Mouse (Mus musculus) neural tube, embryonic 11.5 days (tissue): ENCODE measurements around the gene Vps45. TPM values are rescaled to one million over a fixed set of nuclear protein-coding genes. Genes with fewer than 3 reads are reported as not detected.

Source experiments
- ATAC-seq: fragments of 200-750 bp; cut with Nextera tagmentation; 2 replicates; pipeline ENCODE4 v1.8.0; 2017; ENCODE audit warnings: moderate number of reproducible peaks, mild to moderate bottlenecking, moderate TSS enrichment, moderate library complexity; ENCODE audit not compliant: insufficient read depth, low FRiP score, low TSS enrichment
- DNase-seq: peaks from one replicate; pipeline ENCODE4 v3.0.0-alpha.2; 2015; ENCODE audit warnings: low spot score
- H3K27ac ChIP-seq: fragments of 300-500 bp; sonication (generic); 2 replicates; pipeline ENCODE4 v1.5.1; 2014; ENCODE audit warnings: low read depth, mild to moderate bottlenecking, low read length
- H3K27me3 ChIP-seq: fragments of 300-500 bp; sonication (generic); 2 replicates; pipeline ENCODE4 v1.6.1; 2014; ENCODE audit warnings: mild to moderate bottlenecking, low read length, mixed read lengths; ENCODE audit not compliant: control insufficient read depth, insufficient read depth
- H3K36me3 ChIP-seq: fragments of 300-500 bp; sonication (generic); 2 replicates; pipeline ENCODE4 v1.6.1; 2014; ENCODE audit warnings: mild to moderate bottlenecking, low read length, moderate library complexity, mixed read lengths; ENCODE audit not compliant: control insufficient read depth, insufficient read depth
- H3K4me1 ChIP-seq: fragments of 300-500 bp; sonication (generic); 2 replicates; pipeline ENCODE4 v1.6.1; 2014; ENCODE audit warnings: low read length, mixed read lengths; ENCODE audit not compliant: control insufficient read depth, insufficient read depth
- H3K4me2 ChIP-seq: fragments of 300-500 bp; sonication (generic); 2 replicates; pipeline ENCODE4 v1.6.1; 2014; ENCODE audit warnings: low read depth, mild to moderate bottlenecking, moderate library complexity
- H3K4me3 ChIP-seq: fragments of 300-500 bp; sonication (generic); 2 replicates; pipeline ENCODE4 v1.5.1; 2014; ENCODE audit warnings: low read depth, low read length
- H3K9ac ChIP-seq: fragments of 300-500 bp; sonication (generic); 2 replicates; pipeline ENCODE4 v1.6.1; 2014; ENCODE audit warnings: mild to moderate bottlenecking, low read length
- H3K9me3 ChIP-seq: fragments of 300-500 bp; sonication (generic); 2 replicates; pipeline ENCODE4 v1.6.1; 2016; ENCODE audit warnings: low read length; ENCODE audit not compliant: control insufficient read depth
- WGBS: fragments of 180-500 bp; shearing (Covaris S2); extraction: QIAGEN DNeasy Blood & Tissue Kit; methylation state at CpG from one replicate; pipeline ENCODE4 v1.1.7; 2014; 5-methylcytosine and 5-hydroxymethylcytosine counted together
- polyA plus RNA-seq: library from polyadenylated mRNA; unstranded; fragments of >200 nt; fragmentation: Nextera tagmentation; extraction: Ambion mirVana; gene quantifications from 2 replicates; pipeline ENCODE4 v1.2.1, GENCODE M21; 2014

Vps45 gene
- polyA plus RNA-seq, 1 experiment from 2014 or later, result 31.0 TPM

DNA sequence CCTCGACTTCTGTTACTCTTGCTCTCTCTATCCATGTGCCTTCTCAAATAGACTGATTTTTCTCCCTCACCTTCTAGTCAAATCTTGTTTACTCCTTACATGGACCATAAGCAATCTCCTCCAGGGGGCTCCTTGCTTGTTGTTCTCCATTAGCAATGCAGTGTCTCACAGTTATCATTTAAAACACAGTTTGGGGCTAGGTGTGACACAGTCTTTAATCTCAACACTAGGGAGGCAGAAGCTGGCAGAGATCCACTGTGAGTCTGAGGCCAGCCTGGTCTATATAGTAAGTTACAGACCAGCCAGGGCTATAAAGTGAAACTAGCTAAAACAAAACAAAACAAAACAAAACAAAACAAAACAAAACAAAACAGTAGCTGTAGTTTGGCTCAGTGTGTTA lies 31.1 kb downstream of the Vps45 start:
- DNase-seq, result no peak
- Histone ChIP-seq H3K4me1 (no peaks in the 10 kb centered on the region), H3K4me2 (no peak overlapping the region), H3K4me3 (no peak overlapping the region), H3K9ac (no peak overlapping the region), H3K9me3 (no peaks in the 10 kb centered on the region), H3K36me3 (no peaks in the 10 kb centered on the region), H3K27me3 (no peaks in the 10 kb centered on the region), H3K27ac (no peak overlapping the region)
- 90% methylated on average over 1 of the region's 1 CpGs for WGBS
- no peak for ATAC-seq

- H3K36me3 ChIP-seq, result no peaks in the 10 kb centered on the region; the same call in 1 of the 2 replicates
- H3K27ac ChIP-seq, result no peak overlapping the region
- DNase-seq, result no peak
- 76% methylated on average over 5 of the region's 5 CpGs for WGBS
- no peak overlapping the region for H3K4me2 ChIP-seq
- ATAC-seq, result no peak
- no peaks in the 10 kb centered on the region for H3K4me1 ChIP-seq
- H3K9ac ChIP-seq, result no peak overlapping the region
- H3K9me3 ChIP-seq, result no peaks in the 10 kb centered on the region
- H3K27me3 ChIP-seq, result no peaks in the 10 kb centered on the region
- no peak overlapping the region for H3K4me3 ChIP-seq
These were observed 36.7 kb downstream of the Vps45 start for GRCm38 (mm10) chr3:96021421-96022128.

DNA sequence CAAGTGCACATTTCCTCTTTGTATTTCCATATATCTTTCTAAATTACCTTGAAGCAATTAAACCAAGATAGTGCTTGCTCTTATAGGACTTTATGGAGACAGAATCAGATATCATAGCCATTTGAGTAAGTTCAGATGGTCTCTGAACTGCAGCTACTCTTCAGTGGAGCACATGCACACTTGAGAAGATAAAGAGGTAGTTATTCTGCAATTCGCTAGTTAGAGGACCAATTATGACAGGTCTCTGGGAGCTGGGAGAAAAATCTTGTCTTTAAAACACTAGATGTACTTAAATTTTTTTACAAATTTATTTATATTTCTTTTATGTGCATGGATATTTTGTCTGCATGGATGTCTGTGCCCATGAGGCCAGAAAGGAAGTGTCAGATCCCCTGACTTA lies 37.5 kb downstream of the Vps45 start:
- H3K27ac ChIP-seq, result no peak overlapping the region
- no peaks in the 10 kb centered on the region; the same call in 1 of the 2 replicates for H3K36me3 ChIP-seq
- no peaks in the 10 kb centered on the region for H3K27me3 ChIP-seq
- WGBS, result 98% methylated on average over 1 of the region's 1 CpGs
- H3K9ac ChIP-seq, result no peak overlapping the region
- no peak for DNase-seq
- H3K4me2 ChIP-seq, result no peak overlapping the region
- ATAC-seq, result no peak
- H3K4me1 ChIP-seq, result no peaks in the 10 kb centered on the region
- no peaks in the 10 kb centered on the region for H3K9me3 ChIP-seq
- H3K4me3 ChIP-seq, result no peak overlapping the region

DNA sequence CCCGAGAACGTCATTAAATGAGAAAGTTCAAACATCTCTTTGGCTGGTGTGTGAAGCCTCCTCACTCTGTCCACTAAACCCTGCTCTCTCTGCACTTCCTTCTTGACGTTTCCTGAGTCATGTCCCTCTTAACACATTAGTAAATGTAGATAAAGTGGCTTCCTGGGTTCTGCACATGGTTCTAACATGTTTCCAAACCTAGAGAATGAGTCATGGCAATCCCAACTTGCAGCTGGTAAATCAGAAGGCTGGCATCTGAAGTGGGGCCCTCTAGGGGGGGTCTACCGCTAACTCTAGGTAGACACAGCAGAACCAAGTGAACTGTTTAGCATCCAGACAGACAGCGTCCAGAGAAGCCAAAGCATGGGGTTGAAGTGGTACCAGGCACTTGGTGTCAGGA lies 40.8 kb downstream of the Vps45 start:
- H3K36me3 ChIP-seq, result no peaks in the 10 kb centered on the region; the same call in 1 of the 2 replicates
- no peak overlapping the region for H3K4me3 ChIP-seq
- H3K27ac ChIP-seq, result no peak overlapping the region
- ATAC-seq, result no peak
- 80% methylated on average over 5 of the region's 5 CpGs for WGBS
- H3K4me1 ChIP-seq, result no peaks in the 10 kb centered on the region
- H3K4me2 ChIP-seq, result no peak overlapping the region
- no peaks in the 10 kb centered on the region for H3K9me3 ChIP-seq
- H3K9ac ChIP-seq, result no peak overlapping the region
- no peak for DNase-seq
- no peaks in the 10 kb centered on the region for H3K27me3 ChIP-seq

- no peak for ATAC-seq
- WGBS, result 88% methylated on average over 2 of the region's 2 CpGs
- no peaks in the 10 kb centered on the region for H3K27me3 ChIP-seq
These were observed 41.9 kb downstream of the Vps45 start for GRCm38 (mm10) chr3:96016257-96016889.

DNA sequence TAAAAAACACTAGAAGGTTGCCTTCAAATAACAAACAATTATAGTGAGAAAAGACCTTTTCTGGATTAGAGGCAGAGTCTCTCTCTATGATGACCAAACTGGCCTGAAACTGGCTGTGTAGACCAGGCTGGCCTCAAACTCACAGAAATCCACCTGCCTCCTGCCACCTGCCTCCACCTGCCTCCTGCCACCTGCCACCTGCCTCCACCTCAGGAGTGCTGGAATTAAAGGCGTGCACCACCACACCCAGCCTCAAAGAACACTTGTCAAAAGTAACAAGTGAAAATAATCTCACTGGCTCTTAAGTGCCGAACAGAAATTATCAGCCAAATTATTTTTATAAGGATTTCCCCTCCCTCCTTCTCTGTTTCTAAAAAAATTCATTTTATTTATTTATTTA lies 42.6 kb downstream of the Vps45 start:
- Histone ChIP-seq H3K4me2 (no peak overlapping the region), H3K4me1 (no peaks in the 10 kb centered on the region), H3K27ac (no peak overlapping the region), H3K9me3 (no peaks in the 10 kb centered on the region), H3K27me3 (no peaks in the 10 kb centered on the region), H3K36me3 (no peaks in the 10 kb centered on the region; the same call in 1 of the 2 replicates), H3K4me3 (no peak overlapping the region), H3K9ac (no peak overlapping the region)
- ATAC-seq (no peak), DNase-seq (no peak)
- WGBS, result 82% methylated on average over 2 of the region's 2 CpGs

More at GRCm38 (mm10) chr3:96016257-96016889, 41.9 kb downstream of the Vps45 start:
- no peak overlapping the region for H3K4me3 ChIP-seq
- no peak overlapping the region for H3K27ac ChIP-seq
- H3K4me1 ChIP-seq, result no peaks in the 10 kb centered on the region
- H3K4me2 ChIP-seq, result no peak overlapping the region
- H3K9me3 ChIP-seq, result no peaks in the 10 kb centered on the region
- H3K36me3 ChIP-seq, result no peaks in the 10 kb centered on the region; the same call in 1 of the 2 replicates
- no peak for DNase-seq
- no peak overlapping the region for H3K9ac ChIP-seq

DNA sequence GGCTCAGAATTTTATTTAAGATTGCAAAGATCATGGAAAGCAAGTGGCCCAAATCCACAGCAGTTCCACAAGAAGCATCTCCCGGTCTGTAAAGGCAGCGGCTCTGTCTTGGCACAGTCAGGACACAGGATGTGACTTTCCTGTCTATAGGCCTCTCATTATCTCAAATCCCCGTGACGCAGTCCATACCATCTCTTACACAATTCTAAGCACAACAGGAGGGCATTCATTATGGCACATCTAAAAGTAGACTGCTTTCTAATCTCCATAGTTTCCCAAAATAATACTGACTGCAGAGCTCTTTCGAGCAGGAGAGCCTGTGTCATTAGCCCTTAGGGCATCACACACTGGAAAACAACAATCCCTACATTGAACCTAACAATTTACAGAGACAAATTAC lies 45.5 kb downstream of the Vps45 start:
- no peak for ATAC-seq
- WGBS, result 79% methylated on average over 5 of the region's 5 CpGs
- Histone ChIP-seq H3K9ac (no peak overlapping the region), H3K36me3 (no peaks in the 10 kb centered on the region), H3K4me2 (no peak overlapping the region), H3K27me3 (no peaks in the 10 kb centered on the region), H3K27ac (no peak overlapping the region), H3K4me1 (no peaks in the 10 kb centered on the region), H3K4me3 (no peak overlapping the region), H3K9me3 (no peaks in the 10 kb centered on the region)
- DNase-seq, result no peak

GRCm38 (mm10) chr3:96008463-96008862 lies 49.8 kb downstream of the Vps45 start:
- 82% methylated on average over 6 of the region's 6 CpGs for WGBS

DNA sequence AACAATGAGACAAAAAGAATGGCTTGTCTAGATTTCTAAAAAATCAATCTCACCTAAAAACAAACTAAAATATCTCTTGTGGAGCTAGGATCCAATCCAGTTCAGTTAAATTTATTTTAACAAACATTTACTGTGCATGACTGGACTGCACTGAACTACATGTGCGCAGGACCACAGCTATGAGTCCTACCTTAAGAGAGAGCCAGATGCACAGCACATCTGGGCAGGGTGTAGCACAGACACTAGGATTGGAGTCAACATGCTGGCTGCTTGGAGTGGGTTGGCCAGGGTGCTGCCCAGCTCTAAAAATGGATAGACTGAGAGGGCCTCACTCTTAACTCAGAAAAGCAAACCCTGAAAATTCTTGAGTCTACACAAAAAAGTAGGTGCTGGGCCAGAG lies 56.7 kb downstream of the Vps45 start:
- no peak overlapping the region for H3K9ac ChIP-seq
- 100% methylated on average over 1 of the region's 1 CpGs for WGBS
- DNase-seq (no peak), ATAC-seq (no peak)
- no peak overlapping the region for H3K4me3 ChIP-seq
- no peaks in the 10 kb centered on the region for H3K36me3 ChIP-seq
- no peaks in the 10 kb centered on the region for H3K27me3 ChIP-seq
- H3K27ac ChIP-seq, result no peak overlapping the region
- H3K4me1 ChIP-seq, result peaks cover 9% of the 10 kb centered on the region
- no peak overlapping the region for H3K4me2 ChIP-seq
- H3K9me3 ChIP-seq, result no peaks in the 10 kb centered on the region

More at GRCm38 (mm10) chr3:96008463-96008862, 49.8 kb downstream of the Vps45 start:
- Histone ChIP-seq H3K9ac (no peak overlapping the region), H3K36me3 (no peaks in the 10 kb centered on the region), H3K9me3 (no peaks in the 10 kb centered on the region), H3K4me1 (no peaks in the 10 kb centered on the region), H3K27ac (no peak overlapping the region), H3K4me2 (no peak overlapping the region), H3K27me3 (no peaks in the 10 kb centered on the region), H3K4me3 (no peak overlapping the region)
- DNase-seq, result no peak
- ATAC-seq, result no peak
